Mouse (Mus musculus) midbrain, embryonic 13.5 days (tissue): Measurements from ENCODE around the gene Itsn2. TPM values are rescaled to one million over a fixed set of nuclear protein-coding genes. Genes with fewer than 3 reads are reported as not detected.

Source experiments
- ATAC-seq: fragments of 200-750 bp; cut with Nextera tagmentation; 2 replicates; pipeline ENCODE4 v1.8.0; 2017; ENCODE audit warnings: mild to moderate bottlenecking, moderate TSS enrichment, moderate library complexity
- H3K27ac ChIP-seq: fragments of 300-500 bp; sonication (generic); 2 replicates; pipeline ENCODE4 v1.5.1; 2015; ENCODE audit warnings: inconsistent platforms, mild to moderate bottlenecking, moderate library complexity
- H3K27me3 ChIP-seq: fragments of 300-500 bp; sonication (generic); 2 replicates; pipeline ENCODE4 v1.6.1; 2015; ENCODE audit warnings: mild to moderate bottlenecking, inconsistent platforms
- H3K36me3 ChIP-seq: fragments of 300-500 bp; sonication (generic); 2 replicates; pipeline ENCODE4 v1.6.1; 2015; ENCODE audit warnings: mild to moderate bottlenecking, inconsistent platforms
- H3K4me1 ChIP-seq: fragments of 300-500 bp; sonication (generic); replicated peaks from 2 replicates; pipeline ENCODE4 v1.6.1; 2015; ENCODE audit warnings: inconsistent platforms
- H3K4me2 ChIP-seq: fragments of 300-500 bp; sonication (generic); replicated peaks from 2 replicates; pipeline ENCODE4 v1.6.1; 2015; ENCODE audit warnings: moderate library complexity, mild to moderate bottlenecking, inconsistent platforms
- H3K4me3 ChIP-seq: fragments of 300-500 bp; sonication (generic); replicated peaks from 2 replicates; pipeline ENCODE4 v1.5.1; 2015; ENCODE audit warnings: mild to moderate bottlenecking, inconsistent platforms
- H3K9ac ChIP-seq: fragments of 300-500 bp; sonication (generic); replicated peaks from 2 replicates; pipeline ENCODE4 v1.6.1; 2015; ENCODE audit warnings: mild to moderate bottlenecking, inconsistent platforms
- H3K9me3 ChIP-seq: fragments of 300-500 bp; sonication (generic); 2 replicates; pipeline ENCODE4 v1.6.1; 2016; ENCODE audit warnings: mild to moderate bottlenecking, inconsistent platforms
- WGBS: fragments of 180-500 bp; shearing (Covaris S2); methylation state at CpG from one replicate; pipeline ENCODE4 v1.1.7; 2015; 5-methylcytosine and 5-hydroxymethylcytosine counted together
- polyA plus RNA-seq: library from polyadenylated mRNA; unstranded; fragments of >200 nt; fragmentation: Nextera tagmentation; extraction: Ambion mirVana; gene quantifications from 2 replicates; pipeline ENCODE4 v1.2.1, GENCODE M21; 2015

Itsn2 gene
- polyA plus RNA-seq, 1 experiment from 2014 or later, result 17.3 TPM

DNA sequence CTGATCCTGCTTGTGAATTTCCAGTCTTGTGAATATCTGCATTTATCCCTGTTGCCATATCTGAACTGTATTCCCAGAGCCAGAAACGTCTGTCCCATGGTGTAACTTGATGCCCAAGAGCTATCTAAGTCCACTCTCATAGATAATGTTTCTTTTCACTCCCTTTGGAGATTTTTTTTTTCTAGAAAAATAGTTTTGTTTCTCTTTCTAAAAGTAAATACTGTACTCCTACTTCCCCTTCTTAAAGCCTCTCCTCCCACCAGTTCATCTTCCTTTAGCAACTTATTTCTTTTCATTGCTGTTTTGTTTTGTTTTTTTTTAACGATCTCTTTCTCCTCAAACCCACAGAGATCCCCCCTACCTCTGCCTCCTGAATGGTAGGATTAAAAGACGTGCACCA lies 14.2 kb downstream of the Itsn2 start:
- Histone ChIP-seq H3K9me3 (no peaks in the 10 kb centered on the region), H3K4me3 (no peak overlapping the region), H3K36me3 (no peaks in the 10 kb centered on the region), H3K9ac (no peak overlapping the region), H3K4me1 (no peaks in the 10 kb centered on the region), H3K27ac (no peak overlapping the region), H3K27me3 (no peaks in the 10 kb centered on the region), H3K4me2 (no peak overlapping the region)
- WGBS, result 28% methylated on average over 3 of the region's 3 CpGs
- ATAC-seq, result no peak

DNA sequence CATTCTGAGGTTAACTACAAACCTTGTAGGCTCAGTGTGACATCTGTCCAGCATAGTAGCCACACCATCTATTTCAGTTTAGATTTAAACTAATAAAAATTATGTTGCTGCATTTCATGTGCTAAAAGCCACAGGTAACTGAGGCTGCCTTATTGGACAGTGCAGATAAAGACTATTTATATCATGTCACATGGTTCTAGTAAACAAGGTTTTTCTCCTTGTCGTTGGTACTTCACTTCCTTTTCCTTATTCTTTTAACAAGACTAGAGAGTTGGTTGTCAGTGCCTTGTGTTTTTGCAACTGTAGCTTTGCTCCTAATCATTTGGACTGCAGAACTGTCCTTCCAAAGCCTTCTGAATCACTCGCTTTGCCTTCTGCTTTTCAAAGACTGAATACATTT lies 22.3 kb downstream of the Itsn2 start:
- Histone ChIP-seq H3K4me3 (no peak overlapping the region), H3K27me3 (no peaks in the 10 kb centered on the region), H3K9me3 (no peaks in the 10 kb centered on the region), H3K4me2 (no peak overlapping the region), H3K4me1 (no peaks in the 10 kb centered on the region), H3K36me3 (no peaks in the 10 kb centered on the region), H3K9ac (no peak overlapping the region), H3K27ac (no peak overlapping the region)
- WGBS, result 84% methylated on average over 2 of the region's 2 CpGs
- no peak for ATAC-seq

DNA sequence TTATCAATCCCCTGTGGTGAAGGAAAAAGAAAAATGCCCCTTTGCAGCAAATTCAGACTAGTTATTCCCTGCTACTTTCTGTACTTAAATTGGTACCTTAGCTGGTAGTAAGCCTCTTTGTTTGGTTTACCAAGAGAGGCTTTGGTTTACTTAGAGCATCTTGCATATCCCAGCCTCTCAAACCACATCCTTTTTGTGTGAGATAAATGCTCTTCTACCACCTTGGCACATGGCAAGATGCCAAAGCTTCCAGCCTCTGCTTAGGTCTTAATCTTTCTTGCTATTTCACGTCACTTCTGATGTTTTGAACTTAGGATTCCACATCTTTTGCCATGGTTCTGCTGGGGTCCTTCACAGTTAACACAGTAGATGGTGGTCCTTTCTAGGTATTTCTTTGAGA lies 31.8 kb downstream of the Itsn2 start:
- WGBS, result 77% methylated on average over 1 of the region's 1 CpGs
- no peak for ATAC-seq

DNA sequence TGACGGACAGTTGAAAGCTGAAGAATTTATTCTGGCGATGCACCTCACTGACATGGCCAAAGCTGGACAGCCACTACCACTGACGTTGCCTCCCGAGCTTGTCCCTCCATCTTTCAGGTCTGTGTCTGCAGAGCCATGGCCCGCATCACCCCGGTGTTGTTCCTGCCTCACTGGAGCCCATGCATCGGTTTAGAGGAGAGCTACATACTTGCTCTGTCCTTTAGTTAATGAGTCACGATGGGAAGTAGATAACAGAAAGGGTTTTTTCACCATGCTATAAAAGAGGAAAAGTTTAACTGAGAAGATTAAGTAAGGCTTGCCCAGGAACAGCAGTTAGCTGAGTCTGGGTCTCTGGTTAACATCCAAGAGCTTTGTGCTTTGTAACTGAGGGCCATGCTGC lies 40.5 kb downstream of the Itsn2 start:
- no peaks in the 10 kb centered on the region for H3K27me3 ChIP-seq

More for the DNA sequence above, 31.8 kb downstream of the Itsn2 start:
- no peak overlapping the region for H3K9ac ChIP-seq
- H3K9me3 ChIP-seq, result no peaks in the 10 kb centered on the region
- H3K4me1 ChIP-seq, result no peaks in the 10 kb centered on the region
- no peaks in the 10 kb centered on the region for H3K36me3 ChIP-seq
- no peak overlapping the region for H3K4me2 ChIP-seq
- no peaks in the 10 kb centered on the region for H3K27me3 ChIP-seq
- no peak overlapping the region for H3K27ac ChIP-seq
- no peak overlapping the region for H3K4me3 ChIP-seq

DNA sequence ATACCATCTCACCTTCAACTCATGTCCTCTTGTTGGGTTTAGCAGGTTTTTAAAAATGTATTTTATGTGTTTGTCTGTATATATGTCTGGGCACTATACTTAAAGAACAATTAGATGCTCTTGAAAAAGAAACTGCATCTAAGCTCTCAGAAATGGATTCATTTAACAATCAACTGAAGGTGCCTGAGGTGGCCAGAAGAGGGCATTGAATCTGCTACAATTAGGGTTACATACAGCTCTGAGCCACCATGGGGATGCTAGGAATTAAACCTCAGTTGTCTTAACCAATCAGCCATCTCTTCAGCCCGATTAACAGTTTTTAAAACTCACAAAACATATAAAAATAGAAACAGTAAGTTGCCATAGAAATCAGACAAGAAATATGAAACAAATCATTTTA lies 46.0 kb downstream of the Itsn2 start:
- Histone ChIP-seq H3K4me1 (no peaks in the 10 kb centered on the region), H3K27me3 (no peaks in the 10 kb centered on the region), H3K9me3 (no peaks in the 10 kb centered on the region), H3K27ac (no peak overlapping the region), H3K4me3 (no peak overlapping the region), H3K4me2 (no peak overlapping the region), H3K9ac (no peak overlapping the region), H3K36me3 (peaks cover 33% of the 10 kb centered on the region)
- ATAC-seq, result no peak
- 87% methylated on average over 1 of the region's 1 CpGs for WGBS

More for the DNA sequence above, 40.5 kb downstream of the Itsn2 start:
- Histone ChIP-seq H3K9me3 (no peaks in the 10 kb centered on the region), H3K27ac (no peak overlapping the region), H3K4me3 (no peak overlapping the region), H3K36me3 (peaks cover 33% of the 10 kb centered on the region), H3K9ac (no peak overlapping the region), H3K4me2 (no peak overlapping the region), H3K4me1 (no peaks in the 10 kb centered on the region)
- WGBS, result 88% methylated on average over 8 of the region's 8 CpGs
- no peak for ATAC-seq

DNA sequence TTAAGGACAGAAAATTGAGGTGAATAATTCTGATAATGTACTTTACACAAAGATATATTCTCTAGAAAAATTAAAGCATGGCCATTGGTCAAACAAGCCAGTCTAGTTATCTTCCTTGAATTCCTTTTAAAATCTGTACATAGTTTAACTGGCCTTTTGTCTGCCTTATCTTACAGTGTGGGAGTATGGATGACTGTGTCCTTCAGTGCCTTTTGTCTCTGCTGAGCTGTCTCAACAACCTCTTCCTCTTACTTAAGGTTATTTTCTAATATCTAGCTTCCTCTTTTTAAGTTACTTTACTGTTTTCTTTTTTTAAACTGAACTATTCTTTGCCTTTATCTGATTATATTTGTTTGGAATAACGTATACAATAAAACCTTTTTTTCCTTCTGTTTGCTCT lies 48.3 kb downstream of the Itsn2 start:
- H3K27me3 ChIP-seq, result no peaks in the 10 kb centered on the region
- no peaks in the 10 kb centered on the region for H3K9me3 ChIP-seq
- 93% methylated on average over 1 of the region's 1 CpGs for WGBS
- no peak overlapping the region for H3K4me2 ChIP-seq
- H3K36me3 ChIP-seq, result peaks cover 19% of the 10 kb centered on the region
- H3K27ac ChIP-seq, result no peak overlapping the region
- H3K4me3 ChIP-seq, result no peak overlapping the region
- no peaks in the 10 kb centered on the region for H3K4me1 ChIP-seq
- no peak overlapping the region for H3K9ac ChIP-seq
- ATAC-seq, result no peak

DNA sequence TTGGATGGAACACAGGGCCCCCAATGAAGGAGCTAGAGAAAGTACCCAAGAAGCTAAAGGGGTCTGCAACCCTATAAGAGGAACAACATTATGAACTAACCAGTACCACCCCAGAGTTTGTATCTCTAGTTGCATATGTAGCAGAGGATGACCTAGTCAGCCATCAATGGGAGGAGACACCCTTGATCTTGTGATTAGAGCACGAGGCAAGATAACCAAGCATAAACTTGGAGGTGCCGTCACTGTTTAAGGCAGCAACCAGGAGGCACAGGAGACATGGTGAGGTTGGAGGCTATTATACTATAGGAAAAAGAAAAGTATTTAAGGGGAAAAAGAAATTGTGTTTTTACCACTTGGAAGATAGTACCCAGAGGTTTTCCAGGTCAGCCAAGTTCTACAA lies 64.4 kb downstream of the Itsn2 start:
- peaks cover 24% of the 10 kb centered on the region for H3K36me3 ChIP-seq
- 95% methylated on average over 2 of the region's 2 CpGs for WGBS

DNA sequence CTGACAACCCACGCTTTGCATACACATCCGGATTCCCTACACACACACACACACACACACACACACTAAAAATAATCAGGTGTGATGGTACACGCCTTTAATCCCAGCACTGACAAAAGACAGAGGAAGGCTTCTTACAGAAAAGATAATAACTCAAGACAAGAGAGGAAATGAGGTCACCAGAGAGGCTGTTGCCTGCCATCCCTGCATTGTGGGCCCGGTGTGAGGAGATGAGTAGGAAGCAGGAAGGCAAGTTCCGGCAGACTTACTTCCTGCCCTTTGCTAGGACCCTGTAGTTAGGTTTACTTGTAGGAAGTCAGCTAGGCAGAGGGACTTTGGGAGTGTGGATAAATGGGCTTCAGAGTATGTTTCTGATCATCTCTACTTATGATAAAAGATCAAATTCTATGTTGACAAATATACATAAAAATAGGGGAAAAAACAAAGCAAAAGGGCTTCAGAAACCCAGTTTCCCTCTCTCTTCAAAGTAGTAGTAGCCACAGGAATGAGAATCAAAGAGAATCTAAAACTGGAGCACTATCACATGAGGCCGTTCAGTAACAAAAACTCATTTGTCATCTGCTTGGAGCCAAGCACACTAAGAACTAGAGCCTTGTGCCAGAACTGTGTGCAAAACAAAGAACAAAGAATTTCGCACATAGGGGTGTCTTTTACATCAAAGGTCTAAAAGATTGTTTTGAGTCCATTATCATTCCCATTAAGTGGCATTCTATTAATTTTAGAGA lies 72.7 kb downstream of the Itsn2 start:
- 86% methylated on average over 7 of the region's 7 CpGs for WGBS
- no peak overlapping the region for H3K4me2 ChIP-seq
- no peak for ATAC-seq
- H3K9ac ChIP-seq, result no peak overlapping the region
- no peaks in the 10 kb centered on the region for H3K9me3 ChIP-seq
- peaks cover 23% of the 10 kb centered on the region for H3K36me3 ChIP-seq
- peaks cover 6% of the 10 kb centered on the region; the same call in 1 of the 2 replicates for H3K4me1 ChIP-seq
- H3K27me3 ChIP-seq, result no peaks in the 10 kb centered on the region
- no peak overlapping the region for H3K27ac ChIP-seq
- H3K4me3 ChIP-seq, result no peak overlapping the region

More for the DNA sequence above, 64.4 kb downstream of the Itsn2 start:
- peaks cover 2% of the 10 kb centered on the region; the same call in 1 of the 2 replicates for H3K4me1 ChIP-seq
- no peak overlapping the region for H3K9ac ChIP-seq
- no peak overlapping the region for H3K4me3 ChIP-seq
- ATAC-seq, result no peak
- H3K27me3 ChIP-seq, result no peaks in the 10 kb centered on the region
- no peak overlapping the region for H3K4me2 ChIP-seq
- H3K27ac ChIP-seq, result no peak overlapping the region
- no peaks in the 10 kb centered on the region for H3K9me3 ChIP-seq

DNA sequence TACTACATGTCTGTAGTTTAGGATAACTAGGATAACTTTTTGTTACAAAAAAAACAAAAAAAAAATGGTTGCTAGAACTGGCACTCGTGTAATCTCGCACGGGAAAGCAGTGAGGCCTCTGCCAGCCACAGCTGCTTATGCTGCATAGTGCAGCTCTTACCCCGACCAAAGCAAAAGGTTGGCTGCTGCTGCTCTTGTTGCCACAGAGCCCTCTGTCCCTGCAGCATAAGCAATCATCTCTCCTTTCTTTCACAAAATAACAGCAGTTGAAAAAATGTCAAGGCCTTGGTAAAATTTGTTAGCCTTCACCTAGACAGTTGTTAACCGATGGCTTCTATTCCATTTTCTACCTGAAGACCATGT lies 73.2 kb downstream of the Itsn2 start:
- no peak overlapping the region for H3K4me2 ChIP-seq
- H3K4me1 ChIP-seq, result peaks cover 6% of the 10 kb centered on the region; the same call in 1 of the 2 replicates
- WGBS, result 89% methylated on average over 5 of the region's 5 CpGs
- no peaks in the 10 kb centered on the region for H3K27me3 ChIP-seq
- peaks cover 26% of the 10 kb centered on the region for H3K36me3 ChIP-seq
- no peak overlapping the region for H3K4me3 ChIP-seq
- no peak overlapping the region for H3K27ac ChIP-seq
- H3K9ac ChIP-seq, result no peak overlapping the region
- ATAC-seq, result no peak
- no peaks in the 10 kb centered on the region for H3K9me3 ChIP-seq

DNA sequence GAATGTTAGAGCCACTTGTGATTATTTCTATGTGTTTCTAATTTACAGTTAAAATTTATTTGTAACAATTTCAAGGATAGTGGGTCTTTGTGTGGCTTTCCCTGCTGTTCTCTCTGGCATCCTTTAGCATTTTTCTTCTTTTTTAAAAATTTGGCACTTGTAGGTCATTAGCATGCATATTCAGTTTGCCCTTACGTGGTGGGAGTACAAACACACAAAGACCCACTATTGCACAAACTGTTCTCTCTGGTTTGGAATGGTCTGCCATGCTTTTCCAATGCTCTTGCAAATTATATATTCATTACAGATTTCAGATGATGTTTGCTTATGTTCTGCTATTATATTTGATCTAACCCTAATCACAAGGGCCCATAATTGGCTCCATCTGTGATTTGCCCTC lies 83.9 kb downstream of the Itsn2 start:
- H3K9me3 ChIP-seq, result no peaks in the 10 kb centered on the region

DNA sequence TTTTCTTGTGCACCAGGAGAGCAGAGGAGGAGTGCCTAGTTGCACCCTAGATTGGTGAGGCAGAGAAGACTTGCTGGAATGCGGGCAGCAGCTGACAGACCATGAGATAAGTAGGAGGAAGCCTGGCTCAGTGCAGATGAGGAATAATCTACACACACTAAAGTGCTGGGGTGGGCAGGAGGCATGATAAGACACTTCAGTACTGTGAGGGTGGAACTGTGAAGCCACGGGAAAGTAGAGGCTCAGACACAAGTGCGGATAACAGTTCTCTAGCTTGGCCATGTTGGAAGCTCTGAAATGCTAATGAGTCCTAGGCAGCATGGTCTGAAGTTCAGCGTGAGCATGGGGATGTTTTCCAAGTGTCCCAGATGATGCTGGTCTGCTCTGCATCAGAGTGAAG lies 87.5 kb downstream of the Itsn2 start:
- WGBS, result 82% methylated on average over 4 of the region's 4 CpGs
- no peaks in the 10 kb centered on the region for H3K27me3 ChIP-seq
- no peaks in the 10 kb centered on the region for H3K4me1 ChIP-seq
- no peaks in the 10 kb centered on the region for H3K9me3 ChIP-seq
- no peak overlapping the region for H3K27ac ChIP-seq
- no peak overlapping the region for H3K9ac ChIP-seq
- no peak overlapping the region for H3K4me2 ChIP-seq
- no peaks in the 10 kb centered on the region for H3K36me3 ChIP-seq
- ATAC-seq, result no peak
- no peak overlapping the region for H3K4me3 ChIP-seq

More for the DNA sequence above, 83.9 kb downstream of the Itsn2 start:
- WGBS, result 78% methylated on average over 1 of the region's 1 CpGs
- Histone ChIP-seq H3K4me3 (no peak overlapping the region), H3K27me3 (no peaks in the 10 kb centered on the region), H3K9ac (no peak overlapping the region), H3K27ac (no peak overlapping the region), H3K4me2 (no peak overlapping the region), H3K4me1 (no peaks in the 10 kb centered on the region), H3K36me3 (peaks cover 20% of the 10 kb centered on the region)
- no peak for ATAC-seq

DNA sequence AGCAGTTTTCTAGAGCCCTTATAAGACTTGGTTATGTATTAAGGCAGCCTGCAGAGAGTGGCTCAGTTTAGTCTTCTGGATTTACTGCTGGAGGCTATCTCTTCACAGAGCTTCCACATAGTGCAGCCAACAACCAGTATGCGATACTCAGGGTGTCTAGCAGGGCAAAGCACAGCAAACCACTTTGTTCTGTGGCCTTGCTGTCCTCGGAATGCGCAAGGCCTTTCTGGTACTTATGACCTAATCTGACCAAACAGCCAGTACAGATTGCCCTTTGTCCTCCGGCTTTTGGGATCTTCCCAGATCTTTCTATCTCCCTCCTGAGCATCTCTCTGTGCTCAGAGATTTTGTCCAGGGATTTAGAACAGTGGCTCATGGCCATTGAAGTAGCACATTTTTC lies 93.0 kb downstream of the Itsn2 start:
- 84% methylated on average over 4 of the region's 4 CpGs for WGBS

DNA sequence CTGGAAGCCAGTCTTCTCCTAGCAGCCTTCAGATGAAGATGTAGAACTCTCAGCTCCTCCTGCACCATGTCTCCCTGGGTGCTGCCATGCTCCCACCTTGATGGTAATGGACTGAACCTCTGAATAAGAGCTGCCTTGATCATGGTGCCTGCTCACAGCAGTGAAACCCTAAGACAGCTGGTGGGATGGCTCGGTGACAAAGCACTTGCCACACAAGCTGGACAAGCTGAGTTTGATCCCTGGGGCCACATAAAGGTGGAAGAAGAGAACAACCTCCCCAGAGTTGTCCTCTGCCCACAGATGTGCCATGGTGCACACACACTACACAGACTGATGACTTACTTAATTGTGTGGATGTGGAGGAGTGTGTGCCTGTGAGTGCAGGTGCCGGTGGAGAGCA lies 95.9 kb downstream of the Itsn2 start:
- Histone ChIP-seq H3K9me3 (no peaks in the 10 kb centered on the region), H3K27ac (no peak overlapping the region), H3K36me3 (no peaks in the 10 kb centered on the region), H3K27me3 (no peaks in the 10 kb centered on the region), H3K4me1 (no peaks in the 10 kb centered on the region), H3K4me2 (no peak overlapping the region), H3K4me3 (no peak overlapping the region), H3K9ac (no peak overlapping the region)
- no peak for ATAC-seq
- 86% methylated on average over 2 of the region's 2 CpGs for WGBS

More for the DNA sequence above, 93.0 kb downstream of the Itsn2 start:
- no peak for ATAC-seq
- Histone ChIP-seq H3K27me3 (no peaks in the 10 kb centered on the region), H3K9ac (no peak overlapping the region), H3K36me3 (no peaks in the 10 kb centered on the region), H3K9me3 (no peaks in the 10 kb centered on the region), H3K4me1 (no peaks in the 10 kb centered on the region), H3K4me2 (no peak overlapping the region), H3K27ac (no peak overlapping the region), H3K4me3 (no peak overlapping the region)
